Mouse (Mus musculus): ENCODE measurements around the gene Eif3l.

GRCm38 (mm10) chr15:79134496-79135270 lies 59.7 kb downstream of the Eif3l start:
- TF ChIP-seq CTCF (IDR thresholded peaks at IDR 0.05; ENCODE audit: low read depth) (no peak), EP300 (IDR thresholded peaks at IDR 0.05; ENCODE audit: low read depth) (no peak)

Data from liver, embryonic 14.5 days (tissue).